Mouse (Mus musculus) layer of hippocampus, postnatal 10 days (tissue): ENCODE results near the gene Hist1h2bq. TPM values are rescaled to one million over a fixed set of nuclear protein-coding genes. Genes with fewer than 3 reads are reported as not detected.

Experiments used
- DNase-seq, 2 experiments: peaks; one replicate each; pipeline ENCODE4 v3.0.0; 2021; ENCODE audit warnings: low spot score in 2 of 2
- microRNA-seq, 2 experiments: library from miRNA; unstranded; fragments of <30 nt; microRNA quantifications; one replicate each; pipeline ENCODE4 v1.2.0; 2021
- total RNA-seq, 2 experiments: library from RNA; stranded (reverse); gene quantifications; 2 replicates each; pipeline ENCODE4 v1.2.3; 2021

Gene Hist1h2bq
- total RNA-seq, 2 experiments from 2014 or later = 52.8 to 66.3 TPM

GRCm38 (mm10) chr13:21789925-21790324, 20.1 kb downstream of the Hist1h2bq start:
- DNase-seq = no peak

GRCm38 (mm10) chr13:21787760-21788593, 22.0 kb downstream of the Hist1h2bq start:
- DNase-seq = no peak

GRCm38 (mm10) chr13:21786899-21787629, 22.9 kb downstream of the Hist1h2bq start, which contains the start of the genes Hist1h2an and Hist1h2bp:
TSS of gene Hist1h2an (minus strand) at chr13:21787218.
TSS of gene Hist1h2bp (plus strand) at chr13:21787461.
- peak; percentile 82 to 85 for DNase-seq

- no peak for DNase-seq
Measured at GRCm38 (mm10) chr13:21786189-21786898, 23.7 kb downstream of the Hist1h2bq start.

- DNase-seq = no peak
Measured at GRCm38 (mm10) chr13:21784311-21784710, 25.7 kb downstream of the Hist1h2bq start.

GRCm38 (mm10) chr13:21783734-21784161, 26.2 kb downstream of the Hist1h2bq start:
- no peak for DNase-seq

- DNase-seq = peak; percentile 37 to 42
Measured at GRCm38 (mm10) chr13:21783255-21783617, 26.8 kb downstream of the Hist1h2bq start, which contains the start of gene Hist1h3i. TSS of gene Hist1h3i (minus strand) at chr13:21783370.

GRCm38 (mm10) chr13:21782361-21783254, 27.4 kb downstream of the Hist1h2bq start:
- DNase-seq = peak; percentile 18 to 31

- no peak for DNase-seq
Measured at GRCm38 (mm10) chr13:21781639-21782038, 28.4 kb downstream of the Hist1h2bq start.

GRCm38 (mm10) chr13:21781021-21781555, 28.9 kb downstream of the Hist1h2bq start:
- DNase-seq = no peak

- peak; percentile 19 to 39 for DNase-seq
Measured at GRCm38 (mm10) chr13:21779767-21780731, 29.9 kb downstream of the Hist1h2bq start, which contains the start of gene Hist1h1b. TSS of gene Hist1h1b (minus strand) at chr13:21780625.

GRCm38 (mm10) chr13:21778814-21779766, 30.9 kb downstream of the Hist1h2bq start:
- DNase-seq = peak; percentile 49 to 63

Small RNA genes lying within 50 kb of the gene (microRNA-seq; reads per million reads assigned to microRNA genes)
- gene Gm19658 (0 reads per million in 2 experiments), gene Gm44346 (0 reads per million in 2 experiments), gene Gm44466 (0 reads per million in 2 experiments)

Other genes with a start within 250 kb of the Hist1h2bq start
- gene Olfr1364, start 228.4 kb downstream of the Hist1h2bq start, total RNA-seq = not detected
- not detected for gene Olfr1362, start 196.2 kb downstream of the Hist1h2bq start, total RNA-seq
- not detected for gene Olfr11, start 167.7 kb downstream of the Hist1h2bq start, total RNA-seq
- gene Olfr1361, start 146.8 kb downstream of the Hist1h2bq start, total RNA-seq = not detected
- gene Olfr1360, start 132.8 kb downstream of the Hist1h2bq start, total RNA-seq = not detected
- not detected for gene Olfr1359, start 112.1 kb downstream of the Hist1h2bq start, total RNA-seq
- gene Hist1h2bl, start 94.1 kb downstream of the Hist1h2bq start, total RNA-seq = 10 to 100 TPM; 55.7 to 83.1 TPM
- 10 to 100 TPM; 69.8 to 77.4 TPM for gene Hist1h2ai, start 93.8 kb downstream of the Hist1h2bq start, total RNA-seq
- 100 to 1,000 TPM; 100 to 141 TPM for gene Hist1h3h, start 92.5 kb downstream of the Hist1h2bq start, total RNA-seq
- gene Hist1h2bm, start 88.2 kb downstream of the Hist1h2bq start, total RNA-seq = 10 to 100 TPM; 17.6 to 20.3 TPM
- 10 to 100 TPM; 22.7 to 23.3 TPM for gene Hist1h4j, start 75.1 kb downstream of the Hist1h2bq start, total RNA-seq
- gene Hist1h4k, start 59.7 kb downstream of the Hist1h2bq start, total RNA-seq = 100 to 1,000 TPM; 312 to 419 TPM
- gene Hist1h2ak, start 56.4 kb downstream of the Hist1h2bq start, total RNA-seq = 10 to 100 TPM; 27.8 to 28.5 TPM
- 10 to 100 TPM; 26.0 to 38.7 TPM for gene Hist1h2bn, start 56.1 kb downstream of the Hist1h2bq start, total RNA-seq
- 10 to 100 TPM; 33.1 to 44.1 TPM for gene Hist1h1b, start 29.6 kb downstream of the Hist1h2bq start, total RNA-seq
- gene Hist1h3i, start 26.8 kb downstream of the Hist1h2bq start, total RNA-seq = 100 to 1,000 TPM in 1 of 2 experiments, 10 to 100 TPM in 1; 85.1 to 110 TPM
- 10 to 100 TPM; 11.0 to 16.4 TPM for gene Hist1h2an, start 23.0 kb downstream of the Hist1h2bq start, total RNA-seq
- 10 to 100 TPM; 22.4 to 23.5 TPM for gene Hist1h2bp, start 22.7 kb downstream of the Hist1h2bq start, total RNA-seq
- 10 to 100 TPM; 36.4 to 41.0 TPM for gene Hist1h2ao, start 268 bp upstream of the Hist1h2bq start, total RNA-seq
- gene Hist1h4m, start 1.5 kb upstream of the Hist1h2bq start, total RNA-seq = 100 to 1,000 TPM; 214 to 219 TPM
- 10 to 100 TPM; 22.0 to 32.1 TPM for gene Hist1h4n, start 22.0 kb upstream of the Hist1h2bq start, total RNA-seq
- gene Hist1h2ap, start 23.3 kb upstream of the Hist1h2bq start, total RNA-seq = 10 to 100 TPM; 67.2 to 82.7 TPM
- gene Hist1h2br, start 23.5 kb upstream of the Hist1h2bq start, total RNA-seq = 10 to 100 TPM; 52.5 to 64.9 TPM
- 1 to 10 TPM; 5.1 to 6.0 TPM for gene Zfp184, start 134.9 kb upstream of the Hist1h2bq start, total RNA-seq
- gene Pom121l2, start 171.0 kb upstream of the Hist1h2bq start, total RNA-seq = under 1 TPM; 0.22 to 0.23 TPM
- not detected for gene Prss16, start 199.5 kb upstream of the Hist1h2bq start, total RNA-seq
- gene Hist1h2ah, start 225.4 kb upstream of the Hist1h2bq start, total RNA-seq = 10 to 100 TPM; 64.1 to 78.6 TPM
- 10 to 100 TPM; 73.9 to 80.0 TPM for gene Hist1h2bk, start 225.7 kb upstream of the Hist1h2bq start, total RNA-seq
- 10 to 100 TPM; 51.2 to 53.7 TPM for gene Hist1h4i, start 231.2 kb upstream of the Hist1h2bq start, total RNA-seq
- 10 to 100 TPM; 33.8 to 36.8 TPM for gene Hist1h2ag, start 232.7 kb upstream of the Hist1h2bq start, total RNA-seq
- 10 to 100 TPM; 29.4 to 36.1 TPM for gene Hist1h2bj, start 233.0 kb upstream of the Hist1h2bq start, total RNA-seq